Mouse (Mus musculus): Measurements from ENCODE around the gene Olfr642.

The Olfr642 gene

DNA sequence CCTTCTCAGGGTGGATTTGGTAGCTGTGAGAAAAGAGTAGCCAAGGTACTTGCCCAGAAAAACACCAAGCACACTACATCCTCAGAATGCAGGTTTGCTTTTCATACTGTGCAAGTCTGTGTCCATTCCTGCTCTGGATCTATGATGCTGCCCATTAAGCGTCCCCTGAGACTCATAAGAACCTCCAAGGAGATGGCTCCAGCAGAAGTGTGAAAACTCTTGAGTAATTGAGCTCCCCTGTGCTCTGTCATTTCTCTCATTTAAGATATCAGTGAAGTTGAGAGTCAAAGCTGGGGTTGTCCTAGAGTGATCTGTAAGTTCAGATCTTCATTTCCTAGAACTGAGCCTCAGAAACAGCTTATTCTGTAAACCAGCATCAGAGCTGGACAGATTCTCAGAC, at the start of gene Olfr642:
Gene Olfr642 (minus strand): TSS at position 101 of the 400 bp plus-strand sequence.
- DNase-seq (ENCODE audit: low spot score in 2 of 2), result no peak

DNA sequence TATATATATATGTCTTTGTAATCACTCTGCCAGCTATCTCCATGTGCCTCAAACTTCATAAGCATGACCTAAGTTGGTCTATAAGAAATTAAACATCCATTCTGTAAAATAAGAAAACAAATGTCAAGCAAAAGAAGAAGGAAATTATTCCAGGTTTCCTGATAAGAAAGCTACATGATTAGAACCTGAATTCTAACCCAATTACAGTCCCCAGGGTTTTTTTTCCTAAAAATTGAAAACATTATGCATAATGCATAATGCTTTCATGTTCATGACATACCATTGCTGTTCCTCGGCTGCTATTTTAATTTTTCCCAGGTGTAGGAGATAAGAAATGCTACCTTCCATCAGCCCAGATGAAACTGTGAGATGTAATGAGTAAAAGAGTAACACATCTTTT, 32.9 kb upstream of the Olfr642 start, which contains the start of gene Olfr645:
Gene Olfr645 (minus strand): TSS at position 101 of the 400 bp plus-strand sequence.
- DNase-seq (ENCODE audit: low spot score in 2 of 2), result no peak

DNA sequence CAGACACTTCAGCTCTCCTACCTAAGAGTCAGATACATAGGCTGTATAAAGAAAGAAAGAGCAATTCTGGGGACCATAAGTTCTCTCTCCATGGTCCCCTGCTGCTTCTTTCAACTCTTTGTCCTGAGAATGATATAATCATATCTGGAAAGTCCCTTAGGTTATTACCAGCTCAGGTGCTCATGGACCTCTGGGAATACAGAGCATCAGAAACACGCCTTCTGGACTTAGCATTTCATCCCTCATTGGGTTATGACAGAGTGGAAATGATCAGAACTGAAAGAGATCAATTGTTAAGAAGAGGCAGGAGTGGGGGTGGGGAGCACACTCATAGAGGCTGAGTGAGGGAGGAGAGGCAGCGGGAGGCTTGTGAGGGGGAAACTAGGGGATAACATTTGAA, 19.3 kb upstream of the Olfr642 start, which contains the start of gene Olfr644:
Gene Olfr644 (minus strand): TSS at position 101 of the 400 bp plus-strand sequence.
- no peak for DNase-seq (ENCODE audit: low spot score in 2 of 2)

DNA sequence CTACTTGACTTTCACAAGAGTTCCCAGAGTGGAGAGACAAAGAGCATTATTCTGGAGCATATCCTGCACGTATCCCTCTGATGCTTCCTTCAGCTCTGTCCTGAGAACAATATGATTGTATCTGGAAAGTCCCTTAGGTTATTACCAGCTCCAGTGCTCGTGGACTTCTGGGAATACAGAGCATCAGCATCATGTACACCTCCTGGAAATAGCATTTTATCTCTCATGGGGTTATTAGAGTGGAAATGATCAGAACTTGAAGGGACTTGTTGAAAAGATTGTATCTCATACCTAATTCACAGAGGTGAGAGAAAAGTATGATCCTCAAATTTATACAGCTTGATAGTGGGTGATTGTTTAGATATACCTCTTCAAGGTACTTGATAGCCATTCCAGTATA, 8.9 kb upstream of the Olfr642 start, which contains the start of gene 4930516K23Rik:
Gene 4930516K23Rik (minus strand): TSS at position 101 of the 400 bp plus-strand sequence.
- DNase-seq (ENCODE audit: low spot score in 2 of 2), result no peak

DNA sequence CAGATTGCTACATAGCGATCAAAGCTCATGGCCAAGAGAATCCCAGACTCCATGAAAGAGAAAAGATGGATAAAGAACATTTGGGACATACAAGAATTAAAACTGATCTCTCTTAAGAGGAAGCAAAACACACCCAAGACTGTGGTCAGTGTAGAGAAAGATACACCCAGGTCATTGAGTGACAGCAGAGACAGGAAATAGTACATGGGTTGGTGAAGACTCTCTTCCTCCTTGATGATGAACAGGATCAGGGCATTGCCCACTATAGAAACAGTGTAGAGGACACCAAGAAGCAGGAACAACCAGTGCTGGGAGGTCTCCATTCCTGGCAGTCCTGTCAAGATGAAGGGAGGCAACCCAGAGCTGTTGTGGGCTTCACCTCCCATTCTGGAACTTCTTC, 6.7 kb upstream of the Olfr642 start:
- DNase-seq (ENCODE audit: low spot score in 2 of 2), result no peak

DNA sequence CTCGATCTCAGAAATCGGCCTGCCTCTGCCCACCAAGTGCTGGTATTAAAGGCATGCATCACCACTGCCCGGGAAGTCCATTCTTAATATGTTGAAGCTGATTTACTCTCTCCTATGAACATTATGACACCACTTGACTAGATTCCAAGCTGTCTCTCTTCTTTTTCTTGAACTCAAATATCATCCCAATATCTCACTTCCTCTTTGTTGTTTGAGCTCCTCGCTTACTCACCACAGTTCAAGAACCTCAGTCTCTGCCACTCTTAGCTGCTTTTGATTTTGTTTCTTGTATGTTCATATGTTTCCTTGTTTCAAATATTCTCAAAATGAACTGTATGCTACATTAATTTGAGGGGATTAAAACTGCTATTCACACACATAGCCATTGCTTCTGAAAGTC, 1.7 kb downstream of the Olfr642 start:
- DNase-seq (ENCODE audit: low spot score in 2 of 2), result no peak

DNA sequence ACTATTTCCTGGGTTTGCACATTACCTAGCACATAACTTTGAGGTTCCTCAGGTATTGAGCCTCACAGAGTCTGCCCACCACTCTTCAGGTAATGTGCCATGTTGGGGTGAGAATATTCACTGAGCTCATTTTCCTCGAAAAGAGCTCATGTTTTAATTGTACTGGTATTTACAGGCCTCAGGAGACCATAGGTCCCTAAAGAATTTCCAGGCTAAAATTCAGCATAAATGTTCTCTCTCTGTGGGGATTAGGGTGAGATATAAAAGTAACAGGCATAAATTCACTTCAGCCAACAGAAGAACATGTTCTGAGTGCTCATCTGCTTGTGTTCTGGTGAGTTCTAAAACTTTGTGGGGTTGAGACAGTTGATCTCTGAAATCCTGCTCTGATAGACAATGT, 17.3 kb downstream of the Olfr642 start, which contains the start of gene Olfr641:
Gene Olfr641 (plus strand): TSS at position 301 of the 400 bp plus-strand sequence.
- no peak for DNase-seq (ENCODE audit: low spot score in 2 of 2)

DNA sequence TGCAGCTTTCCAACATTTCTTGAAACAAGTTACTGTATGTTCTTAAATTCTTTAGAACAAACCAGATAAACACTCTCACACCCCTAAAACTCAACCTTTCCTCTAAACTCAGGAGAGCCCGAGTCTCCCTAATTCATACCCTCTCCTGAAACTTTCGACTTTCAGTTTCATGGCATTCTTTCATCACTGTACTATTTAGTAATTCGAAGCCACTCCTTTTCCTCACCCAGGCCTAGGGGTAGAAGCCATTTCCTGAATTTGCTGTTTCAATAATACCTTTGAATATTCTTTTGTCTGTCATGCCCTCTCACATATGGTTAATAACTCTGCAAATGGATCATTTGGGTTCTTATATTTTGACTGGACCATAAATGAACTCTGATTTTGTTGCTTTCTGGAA, 25.5 kb downstream of the Olfr642 start:
- no peak for DNase-seq (ENCODE audit: low spot score in 2 of 2)

DNA sequence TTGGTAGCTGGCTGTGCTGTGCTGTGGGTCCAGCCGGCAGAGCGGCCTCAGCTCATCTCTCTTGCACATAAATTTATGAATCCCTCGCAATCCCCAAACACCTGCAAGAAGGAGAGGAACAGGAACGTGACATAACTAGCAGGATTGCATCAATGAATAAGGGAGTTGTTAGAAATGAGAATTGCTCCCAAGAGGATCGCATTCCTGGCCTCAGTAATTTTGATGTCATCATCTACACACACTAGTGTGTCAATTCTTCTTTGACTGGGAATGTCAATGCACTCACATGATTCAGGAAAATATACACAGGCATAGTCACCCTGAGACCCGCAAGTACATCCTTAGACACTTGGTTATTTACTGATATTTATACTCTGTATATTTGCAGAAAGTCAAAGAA, 27.0 kb downstream of the Olfr642 start, which contains the start of gene Olfr640:
Gene Olfr640 (minus strand): TSS at position 101 of the 400 bp plus-strand sequence.
- no peak for DNase-seq (ENCODE audit: low spot score in 2 of 2)

DNA sequence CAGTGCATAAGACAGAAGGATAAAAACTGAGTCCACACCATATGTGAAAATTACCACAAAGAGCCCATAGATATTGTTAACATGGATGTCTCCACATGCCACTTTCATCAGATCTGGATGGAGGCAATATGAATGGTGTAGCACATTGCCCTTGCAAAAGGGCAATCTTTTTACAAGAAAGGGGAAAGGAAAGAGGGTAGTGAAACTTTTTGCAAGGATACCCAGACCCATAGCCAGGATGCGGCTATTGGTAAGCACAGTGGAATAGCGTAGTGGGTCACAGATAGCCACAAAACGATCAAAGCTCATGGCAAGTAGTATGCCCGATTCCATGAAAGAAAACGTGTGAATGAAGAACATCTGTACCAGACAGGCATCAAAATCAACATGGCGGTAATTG, 30.8 kb downstream of the Olfr642 start:
- no peak for DNase-seq (ENCODE audit: low spot score in 2 of 2)

DNA sequence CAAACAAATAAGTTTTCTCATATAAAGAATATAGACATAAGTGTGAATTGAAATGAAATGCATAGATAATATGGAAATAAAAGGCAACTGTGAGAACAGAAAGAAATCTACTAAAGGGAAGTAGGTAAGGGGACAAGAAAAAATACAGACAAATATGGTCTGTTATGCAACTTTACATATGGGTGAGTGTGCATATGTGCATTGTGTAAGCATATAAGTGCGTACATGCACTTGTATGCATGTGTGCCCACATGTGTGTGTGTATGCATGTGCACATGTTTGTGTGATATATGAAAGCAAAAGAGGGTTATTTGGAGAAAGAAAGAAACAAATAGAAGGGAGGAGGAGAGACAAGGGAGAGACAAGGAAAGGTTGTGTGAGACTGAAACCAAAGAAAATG, 33.5 kb downstream of the Olfr642 start:
- no peak for DNase-seq (ENCODE audit: low spot score in 2 of 2)

DNA sequence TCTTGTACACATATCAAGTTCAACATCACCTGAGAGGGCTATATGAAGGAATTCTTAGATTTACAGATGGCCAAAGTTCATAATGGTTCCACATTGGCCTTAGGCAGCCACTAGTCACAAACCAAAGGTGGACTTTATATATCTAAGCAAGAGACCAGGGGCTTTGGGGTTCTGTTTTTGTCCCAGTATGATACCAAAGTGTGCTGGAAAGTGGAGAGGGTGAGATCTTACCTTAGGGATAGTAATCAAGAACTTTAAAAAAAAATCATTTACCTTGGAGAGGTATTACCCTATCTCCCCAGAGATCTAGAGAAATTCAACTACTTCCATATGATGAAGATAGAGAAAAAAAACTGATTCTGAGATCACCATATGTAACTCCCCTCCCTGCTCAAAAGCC, 35.3 kb downstream of the Olfr642 start, which contains the start of gene Olfr639:
Gene Olfr639 (minus strand): TSS at position 101 of the 400 bp plus-strand sequence.
- no peak for DNase-seq (ENCODE audit: low spot score in 2 of 2)

DNA sequence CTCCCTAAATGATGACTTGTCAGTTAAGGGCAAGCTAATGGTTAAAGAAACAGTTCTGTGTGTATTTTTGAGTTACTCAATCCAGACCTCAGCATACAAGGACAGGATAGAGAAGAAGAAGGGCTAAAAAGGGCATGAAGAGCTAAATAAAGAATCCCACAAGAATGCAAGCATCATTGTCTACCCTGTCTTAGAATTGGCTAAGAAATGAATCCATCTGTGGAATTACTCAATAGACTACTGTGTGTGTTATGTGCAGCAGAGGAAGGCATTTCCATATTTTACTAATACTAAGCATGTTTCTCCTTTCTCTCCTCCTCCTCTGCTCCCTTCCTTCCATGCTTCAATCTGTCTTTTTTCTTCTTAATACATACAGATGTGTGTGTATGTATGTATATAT, 53.3 kb downstream of the Olfr642 start:
- no peak for DNase-seq (ENCODE audit: low spot score in 2 of 2)

DNA sequence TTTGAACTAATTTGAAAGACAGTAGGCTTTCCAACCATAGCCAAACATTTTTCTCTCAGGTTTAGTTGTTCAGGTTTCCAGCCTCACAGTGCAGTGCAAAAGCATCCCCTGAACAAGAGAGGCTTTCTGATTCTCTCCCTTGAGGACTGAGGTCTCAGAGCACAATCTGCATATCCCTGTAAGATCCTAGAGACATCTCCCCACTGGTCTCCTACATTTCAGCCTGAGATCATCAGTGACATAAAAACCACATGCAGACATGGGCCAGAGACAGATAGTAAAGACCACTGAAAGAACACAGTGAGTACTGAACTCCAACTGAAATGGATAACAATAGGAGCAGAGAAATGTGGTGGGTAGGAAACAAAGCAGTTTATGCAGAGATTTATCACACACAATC, 54.0 kb downstream of the Olfr642 start, which contains the start of gene Olfr638:
Gene Olfr638 (plus strand): TSS at position 301 of the 400 bp plus-strand sequence.
- no peak for DNase-seq (ENCODE audit: low spot score in 2 of 2)

Data from heart, adult 9 months (tissue).